Mouse (Mus musculus): ENCODE measurements around the gene Nutf2.
"Not testable (repeated sequence)": the region's sequence is repeated elsewhere in the genome, so short reads cannot be mapped to it uniquely, and the experiment has no call there.

The Nutf2 gene

DNA sequence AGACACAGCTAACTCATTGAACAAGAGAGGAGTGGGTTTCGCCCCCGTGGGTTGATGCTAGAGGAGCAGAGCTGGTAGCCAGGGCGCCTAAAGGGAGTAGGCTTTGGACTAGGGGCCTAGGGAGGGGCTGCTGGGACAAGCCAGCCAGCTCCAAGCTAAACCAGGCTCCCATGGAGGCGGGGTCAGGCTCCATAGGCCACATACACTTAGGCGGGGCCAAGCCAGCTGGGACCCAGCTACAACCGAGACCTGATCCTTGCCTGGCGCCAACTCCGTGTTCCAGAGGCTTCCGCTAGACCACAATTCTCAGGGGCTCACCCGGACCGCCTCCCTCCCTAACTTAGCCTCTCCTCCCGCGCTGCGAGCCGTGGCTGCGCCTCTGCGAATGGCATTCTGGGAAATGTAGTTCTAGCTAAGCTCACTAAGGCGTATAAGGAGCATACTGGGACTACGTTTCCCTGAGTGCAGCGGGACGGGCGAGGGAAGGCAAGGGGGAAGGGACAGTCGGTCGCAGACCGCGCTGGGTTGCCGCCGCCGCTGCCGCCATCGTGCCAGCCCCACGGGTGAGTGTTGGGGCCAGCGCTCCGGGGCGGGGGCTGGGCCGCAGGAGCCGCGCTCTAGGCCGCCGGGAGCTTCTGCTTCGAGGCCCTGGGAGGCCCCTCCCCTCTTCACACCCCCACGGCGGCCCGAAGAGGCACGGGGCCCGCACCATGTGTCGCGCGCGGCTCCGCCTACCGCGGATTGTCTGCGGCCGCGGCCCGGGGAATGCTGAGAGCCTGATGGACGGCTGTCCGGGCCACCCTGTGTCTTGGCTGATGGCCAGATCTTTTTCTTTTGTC is at the start of gene Nutf2:
Gene Nutf2, plus strand, starts transcription at position 438 of the 839 bp plus-strand sequence.
- DNase-seq (ENCODE audit: low spot score in 2 of 2): peak; percentile 92 to 93

DNA sequence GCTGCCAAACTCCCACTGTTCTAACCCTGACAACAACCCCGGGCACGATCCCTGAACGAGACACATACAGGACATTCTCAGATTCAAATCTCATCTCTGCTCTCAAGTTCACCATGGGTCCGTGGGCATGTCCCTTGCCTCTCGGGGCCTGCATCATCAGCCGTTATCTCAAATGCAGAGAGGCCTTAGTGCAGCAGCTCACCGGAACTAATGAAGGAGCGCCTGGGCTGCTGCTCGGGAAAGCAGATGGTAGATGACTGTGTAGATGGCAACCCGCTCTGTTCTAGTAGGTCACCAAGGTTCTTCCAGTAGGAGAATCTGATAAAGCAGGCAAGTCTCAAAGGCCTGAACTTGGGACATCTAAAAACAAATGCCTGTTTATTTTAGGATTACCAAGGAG is 49.3 kb upstream of the Nutf2 start:
- no peak for DNase-seq (ENCODE audit: low spot score in 2 of 2)

- DNase-seq (ENCODE audit: low spot score in 2 of 2): no peak
Observed at GRCm38 (mm10) chr8:105811543-105811942, 48.8 kb upstream of the Nutf2 start.

DNA sequence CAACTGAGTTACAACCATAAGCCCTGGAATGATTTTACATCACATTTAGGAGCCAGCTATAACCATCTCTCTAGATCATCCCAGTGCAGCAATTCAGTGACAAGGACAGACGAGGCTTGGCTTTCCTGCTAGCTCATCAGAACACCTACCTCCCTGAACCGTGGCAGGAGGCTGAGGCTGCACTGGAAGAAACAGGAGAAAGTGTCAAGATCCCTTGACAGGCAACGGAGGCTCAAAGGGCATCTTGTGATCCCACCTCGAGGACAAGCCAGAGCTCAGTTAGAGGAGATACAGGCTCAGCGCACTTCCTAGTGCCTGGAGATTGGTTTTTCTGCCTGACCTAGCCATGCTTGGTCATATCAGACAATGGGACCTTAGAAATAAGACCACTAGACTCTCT is 47.9 kb upstream of the Nutf2 start:
- DNase-seq (ENCODE audit: low spot score in 2 of 2): no peak

DNA sequence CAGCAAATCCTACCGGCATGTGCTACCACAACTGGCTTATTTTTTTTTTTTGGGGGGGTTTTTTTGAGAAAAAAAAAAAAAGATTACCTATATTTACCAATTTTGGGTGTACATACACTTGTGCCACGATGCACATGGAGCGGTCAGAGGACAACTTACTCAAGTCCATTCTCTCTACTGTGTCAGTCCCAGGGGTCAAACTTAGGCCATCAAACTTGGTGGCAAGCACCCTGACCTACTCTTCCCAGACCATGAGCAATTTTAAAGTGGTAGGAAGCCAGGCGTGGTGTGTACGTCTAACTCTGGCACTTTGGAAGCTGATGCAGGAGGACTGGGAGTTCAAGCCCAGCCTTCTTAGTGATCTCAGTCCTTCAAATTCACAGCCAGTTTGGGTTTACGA is 47.1 kb upstream of the Nutf2 start:
- no peak for DNase-seq (ENCODE audit: low spot score in 2 of 2)

GRCm38 (mm10) chr8:105819659-105820058 is 40.7 kb upstream of the Nutf2 start:
- no peak for DNase-seq (ENCODE audit: low spot score in 2 of 2)

DNA sequence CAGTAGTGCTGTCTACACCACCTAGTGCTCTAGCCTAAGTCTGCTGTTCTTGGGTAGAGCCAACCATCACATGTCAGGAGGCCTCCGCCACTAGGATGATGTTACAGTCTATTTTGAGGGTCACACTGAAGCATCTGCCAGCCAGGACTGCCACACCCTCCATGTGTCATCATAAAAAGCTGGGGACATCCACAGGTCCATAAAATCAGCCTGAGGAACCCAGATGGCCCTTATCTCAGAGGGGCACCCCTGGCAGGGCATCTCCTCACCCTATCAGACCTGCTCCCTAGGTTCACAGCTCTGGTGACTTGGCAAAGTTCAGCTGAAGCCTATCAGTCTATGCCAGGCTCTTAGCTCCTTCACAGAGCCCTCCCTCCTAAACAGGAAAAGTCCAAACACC is 39.5 kb upstream of the Nutf2 start:
- no peak for DNase-seq (ENCODE audit: low spot score in 2 of 2)

DNA sequence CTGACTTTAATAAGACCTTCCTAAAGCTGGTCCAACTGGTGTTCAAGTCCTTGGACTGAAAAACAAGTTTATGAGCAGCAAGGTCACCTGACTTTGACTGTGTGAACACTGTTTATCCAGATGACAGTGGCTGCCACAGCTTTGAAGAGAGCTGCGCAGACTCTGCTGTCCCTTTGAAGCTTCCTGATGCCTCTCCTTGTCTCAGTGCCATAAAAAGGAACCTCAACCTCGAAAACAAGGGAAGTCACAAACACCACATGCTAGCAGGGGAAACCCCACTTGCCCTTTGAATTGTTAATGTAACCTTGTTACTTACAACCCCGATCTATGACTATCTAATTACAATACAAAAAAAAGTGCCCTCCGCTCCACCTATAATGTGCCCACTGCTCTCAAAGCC is 34.9 kb upstream of the Nutf2 start:
- DNase-seq (ENCODE audit: low spot score in 2 of 2): no peak

DNA sequence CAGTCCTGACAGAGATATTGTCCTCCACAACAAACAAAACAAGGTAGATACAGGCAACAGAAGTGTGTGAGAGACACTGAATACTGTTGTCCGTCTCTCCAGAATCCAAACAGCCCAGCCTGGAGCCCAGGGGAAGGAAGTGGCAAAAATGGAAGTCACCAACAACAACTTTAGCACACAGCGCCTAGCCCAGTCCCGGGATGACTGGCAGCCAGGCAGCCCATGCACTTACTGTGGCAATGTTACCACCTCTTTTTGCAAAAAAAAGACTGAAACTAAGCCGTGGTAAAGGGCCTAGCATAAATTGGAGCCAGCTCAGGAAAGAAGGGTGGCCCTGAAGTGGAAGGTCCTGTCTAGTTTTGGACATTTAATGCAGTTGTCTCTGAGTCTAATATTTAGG is 34.0 kb upstream of the Nutf2 start:
- no peak for DNase-seq (ENCODE audit: low spot score in 2 of 2)

DNA sequence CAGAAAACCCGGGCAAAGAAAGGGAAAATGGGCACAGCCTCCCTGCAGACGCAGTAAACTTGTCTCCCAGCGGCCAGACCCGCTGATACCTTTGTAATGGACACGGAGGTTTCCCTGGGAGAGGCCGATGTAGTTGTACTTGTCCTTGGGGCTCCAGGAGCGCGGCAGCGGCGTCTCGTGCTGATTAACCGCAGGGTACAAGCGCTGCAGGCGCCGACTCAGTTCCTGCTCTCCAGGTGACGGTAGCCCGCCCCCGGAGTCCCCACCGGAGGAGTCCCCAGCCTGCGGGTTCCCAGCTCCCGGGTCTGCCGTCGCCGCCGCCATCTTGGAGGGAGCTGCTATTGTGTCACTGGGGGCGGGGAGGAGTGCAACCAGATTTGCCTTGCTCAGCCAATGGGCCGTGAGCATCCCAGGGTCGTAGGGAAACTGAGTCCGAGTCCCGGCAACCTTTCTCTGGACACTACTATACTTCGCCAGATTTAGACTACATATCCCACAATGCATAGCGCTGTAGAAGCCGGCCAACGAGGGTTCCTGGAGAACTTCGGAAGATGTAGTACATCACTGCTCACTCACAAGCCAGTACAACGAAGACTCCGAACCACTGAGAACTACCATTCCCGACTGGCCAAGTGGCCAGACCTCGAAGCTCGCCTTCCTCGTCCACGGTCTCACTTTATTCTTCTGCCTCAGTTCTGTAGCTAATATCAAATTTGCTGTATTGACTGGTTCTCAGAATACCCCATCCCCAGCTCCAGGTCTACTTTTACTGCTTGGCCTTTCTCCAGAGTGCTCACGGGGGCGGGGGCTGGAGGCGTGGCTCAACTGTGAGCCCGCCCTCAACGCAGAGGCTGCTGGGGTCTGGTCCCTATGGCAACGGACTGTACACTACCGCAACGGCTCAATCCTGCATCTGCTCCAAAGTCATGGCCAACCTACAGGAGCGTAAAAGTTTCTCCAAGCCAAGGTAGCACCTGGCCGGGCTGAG is 33.2 kb upstream of the Nutf2 start, which contains the start of the genes Ranbp10 and Tsnaxip1:
Gene Ranbp10, minus strand, starts transcription at position 490 of the 988 bp plus-strand sequence.
Gene Tsnaxip1, plus strand, starts transcription at position 871 of the 988 bp plus-strand sequence.
- peak; percentile 98 for DNase-seq (ENCODE audit: low spot score in 2 of 2)

DNA sequence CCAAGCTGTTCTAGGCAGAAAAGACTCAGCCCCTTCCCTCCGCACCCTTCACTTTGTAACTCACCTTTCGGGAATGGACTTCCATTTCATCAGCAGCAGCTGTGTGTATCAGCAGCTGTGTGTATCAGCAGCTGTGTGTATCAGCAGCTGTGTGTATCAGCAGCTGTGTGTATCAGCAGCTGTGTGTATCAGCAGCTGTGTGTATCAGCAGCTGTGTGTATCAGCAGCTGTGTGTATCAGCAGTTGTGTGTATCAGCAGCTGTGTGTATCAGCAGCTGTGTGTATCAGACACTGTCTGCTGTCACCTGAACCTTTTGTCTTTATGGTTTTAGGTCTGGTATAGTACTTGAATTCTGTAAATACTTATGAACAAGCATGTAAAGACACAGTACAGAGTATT is 26.6 kb upstream of the Nutf2 start:
- DNase-seq (ENCODE audit: low spot score in 2 of 2): not testable (repeated sequence)

DNA sequence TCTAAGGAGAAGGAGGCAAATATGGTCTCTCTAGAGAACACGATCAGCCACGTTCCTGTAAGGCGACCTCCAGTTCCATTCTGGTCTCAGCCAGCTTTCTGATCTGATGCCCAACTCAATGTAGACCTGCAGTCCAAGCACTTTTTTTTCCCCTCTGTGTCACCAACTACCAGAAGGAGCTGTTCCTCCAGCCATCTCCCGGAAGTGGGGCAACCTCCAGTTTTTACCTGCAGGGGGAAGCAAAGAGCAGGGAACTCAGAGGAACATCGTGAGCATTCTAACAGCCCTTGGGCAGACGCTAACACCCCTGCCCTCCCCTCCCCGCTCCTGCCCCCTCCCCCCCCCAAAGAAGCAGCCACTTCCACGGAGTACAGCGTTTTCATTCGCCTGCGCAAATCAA is 25.1 kb upstream of the Nutf2 start:
- DNase-seq (ENCODE audit: low spot score in 2 of 2): peak; percentile 73 to 76

GRCm38 (mm10) chr8:105836991-105837390 is 23.4 kb upstream of the Nutf2 start:
- no peak for DNase-seq (ENCODE audit: low spot score in 2 of 2)

- DNase-seq (ENCODE audit: low spot score in 2 of 2): no peak
Observed at GRCm38 (mm10) chr8:105839209-105839608, 21.2 kb upstream of the Nutf2 start.

GRCm38 (mm10) chr8:105846678-105847077 is 13.7 kb upstream of the Nutf2 start:
- DNase-seq (ENCODE audit: low spot score in 2 of 2): no peak

DNA sequence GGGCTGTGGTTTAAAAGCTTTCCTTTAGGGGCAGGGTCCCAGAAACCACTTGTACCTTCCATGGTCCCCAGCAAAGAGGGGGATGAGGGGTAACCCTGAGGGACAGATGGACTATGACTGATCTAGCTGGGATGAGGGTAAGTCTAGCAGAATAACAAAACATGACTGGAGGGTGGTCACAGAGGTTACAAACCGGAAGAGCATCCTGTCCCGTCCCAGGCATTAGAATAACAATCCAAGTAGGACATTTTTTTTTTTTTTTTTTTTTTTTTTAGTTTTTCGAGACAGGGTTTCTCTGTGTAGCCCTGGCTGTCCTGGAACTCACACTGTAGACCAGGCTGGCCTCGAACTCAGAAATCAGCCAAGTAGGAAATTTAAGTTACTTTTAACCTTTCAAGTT is 10.4 kb upstream of the Nutf2 start:
- no peak for DNase-seq (ENCODE audit: low spot score in 2 of 2)

DNA sequence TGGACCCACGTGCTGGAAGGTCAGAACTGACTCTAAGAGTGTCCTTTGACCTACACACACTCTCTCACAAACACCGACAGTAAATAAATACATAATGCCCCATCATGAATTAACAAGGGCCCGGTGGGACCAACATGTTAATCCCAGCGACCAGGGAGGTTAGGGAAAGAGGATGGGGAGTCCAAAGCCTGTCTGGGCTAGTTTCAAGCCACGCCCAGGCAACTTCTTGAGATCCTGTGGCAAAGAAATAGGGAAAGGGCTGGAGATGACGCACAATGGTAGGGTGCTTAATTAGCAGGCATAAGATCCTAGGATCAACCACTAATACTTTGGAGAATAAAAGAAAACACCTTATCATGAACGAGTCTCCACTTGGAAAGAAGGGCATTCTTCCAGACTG is 9.8 kb upstream of the Nutf2 start:
- DNase-seq (ENCODE audit: low spot score in 2 of 2): no peak

DNA sequence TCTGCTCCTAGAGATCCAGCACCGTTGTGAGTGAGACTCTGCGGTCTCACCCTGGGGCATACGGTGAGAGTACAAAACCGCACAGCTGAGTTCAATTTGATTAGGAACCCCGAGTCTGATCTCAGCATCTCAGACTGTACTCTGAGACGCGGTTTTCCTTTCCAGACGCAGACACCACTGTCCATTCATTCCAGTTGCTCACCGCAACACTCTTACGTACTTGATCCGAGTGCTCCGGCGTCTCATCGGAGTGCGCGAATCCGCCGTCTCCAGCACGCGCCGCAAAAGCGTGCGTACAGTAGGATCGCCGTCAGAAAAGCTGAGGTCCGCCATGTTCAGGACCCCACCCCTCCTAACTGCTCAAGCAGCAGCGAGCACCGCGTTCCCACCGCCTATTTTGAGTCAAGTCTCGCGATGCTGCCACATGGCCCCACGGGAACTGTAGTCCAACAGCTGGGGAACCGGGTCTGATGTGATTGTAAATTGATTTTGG is 8.7 kb upstream of the Nutf2 start:
- peak; percentile 91 to 93 for DNase-seq (ENCODE audit: low spot score in 2 of 2)

GRCm38 (mm10) chr8:105852146-105852729 is 8.1 kb upstream of the Nutf2 start:
- DNase-seq (ENCODE audit: low spot score in 2 of 2): no peak

DNA sequence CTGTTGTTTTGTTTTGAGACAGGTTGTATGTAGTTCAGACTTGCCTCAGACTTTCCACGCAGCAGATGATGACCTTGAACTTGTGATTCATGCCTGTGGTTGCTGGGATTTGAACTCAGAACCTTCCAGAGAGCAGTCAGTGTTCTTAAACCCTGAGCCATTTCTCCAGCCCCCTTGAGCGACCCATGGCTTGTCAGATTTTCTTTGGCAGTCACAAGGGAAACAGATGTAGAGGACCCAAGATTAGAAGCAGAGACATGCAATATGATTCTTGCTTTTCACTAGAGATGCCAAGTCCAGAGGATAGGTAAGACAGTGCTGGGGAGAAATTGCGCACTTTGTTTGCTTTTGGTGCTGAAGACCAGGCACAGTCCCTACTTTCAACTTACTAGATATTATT is 7.2 kb upstream of the Nutf2 start, which contains the start of gene Cenpt:
Gene Cenpt, minus strand, starts transcription at position 101 of the 400 bp plus-strand sequence.
- no peak for DNase-seq (ENCODE audit: low spot score in 2 of 2)

- DNase-seq (ENCODE audit: low spot score in 2 of 2): peak in 1 of 2 experiments; percentile 34
Observed at GRCm38 (mm10) chr8:105854303-105854702, 6.1 kb upstream of the Nutf2 start.
